Mouse (Mus musculus): ENCODE data around the gene Tekt3.
A peak's percentile ranks its signal among the peaks of the same experiment; 100 is the strongest.

The Tekt3 gene

DNA sequence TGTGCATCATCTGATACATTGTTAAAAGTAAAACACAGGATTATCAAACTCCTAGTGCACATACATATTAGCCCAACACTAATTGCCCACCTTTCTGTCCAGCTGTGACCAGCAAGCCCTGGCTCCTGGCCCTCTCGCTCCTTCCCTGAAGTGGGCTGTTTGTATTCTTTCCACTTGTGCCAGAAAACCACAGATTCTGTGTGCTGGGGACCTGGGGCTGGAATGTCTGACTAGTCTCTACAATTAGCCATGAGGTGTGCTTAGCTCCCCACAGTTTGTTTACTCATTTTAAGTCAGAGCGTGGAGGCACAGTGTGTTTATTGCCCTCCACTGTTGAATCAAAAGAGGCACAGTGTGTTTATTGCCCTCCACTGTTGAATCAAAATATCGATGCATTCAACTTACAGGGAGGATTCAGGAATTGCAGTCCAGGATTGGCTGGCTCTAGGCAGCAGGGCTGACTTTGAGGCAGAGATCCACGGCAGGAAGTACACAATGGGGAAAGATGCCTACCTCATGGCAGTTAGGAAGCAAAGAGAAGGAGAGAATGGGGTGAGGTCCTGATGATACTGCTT is 61.4 kb downstream of the Tekt3 start:
- DNase-seq (ENCODE audit: low read depth, low spot score): no peak

DNA sequence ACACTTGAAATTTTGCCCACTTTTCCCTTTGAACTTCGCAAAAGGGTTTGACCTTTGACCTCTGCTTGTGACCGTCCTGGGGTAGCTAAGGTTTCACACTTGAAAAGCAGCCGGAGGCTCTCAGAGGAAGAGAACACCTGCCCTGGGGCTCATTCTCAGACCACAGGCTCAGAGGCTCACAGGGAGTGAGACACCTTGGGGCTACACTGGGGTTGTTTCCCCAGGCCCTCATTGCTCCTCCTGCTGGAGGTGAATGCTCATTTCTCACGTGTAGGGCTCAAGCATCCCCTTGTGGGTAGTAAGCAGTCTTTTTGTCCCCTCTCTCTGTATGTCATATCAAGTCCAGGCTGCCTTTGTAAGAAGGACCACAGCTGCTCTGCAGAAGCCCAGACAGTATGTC is 62.9 kb downstream of the Tekt3 start:
- no peak for DNase-seq (ENCODE audit: low read depth, low spot score)

DNA sequence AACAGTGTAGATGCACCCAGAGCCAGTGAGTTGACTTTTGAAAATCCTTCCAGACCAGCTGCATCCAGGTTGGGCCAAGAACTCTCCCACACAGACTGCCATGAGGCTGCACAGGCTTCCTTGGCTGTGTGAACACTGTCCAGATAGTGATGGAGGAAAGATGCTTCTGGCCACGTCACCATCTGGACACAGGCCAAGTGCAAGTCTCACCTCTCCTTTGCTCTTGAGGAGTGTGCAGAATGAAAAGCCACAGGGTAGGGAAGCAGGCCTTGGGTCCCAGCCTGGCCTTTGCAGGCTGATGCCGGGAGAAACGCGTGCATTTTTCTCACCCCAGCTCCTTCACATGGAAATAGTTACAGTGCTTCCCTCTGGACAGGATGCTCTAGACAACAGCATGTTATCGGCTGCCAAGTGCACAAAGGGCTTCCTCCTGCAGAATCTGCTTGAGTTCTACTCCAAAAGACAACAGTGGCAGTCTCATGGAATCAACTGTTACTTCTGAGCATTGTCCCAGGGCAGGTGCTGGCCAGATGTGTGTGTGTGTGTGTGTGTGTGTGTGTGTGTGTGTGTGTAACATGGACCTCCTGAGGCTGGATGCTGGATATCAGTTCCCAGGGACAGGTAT is 64.5 kb downstream of the Tekt3 start:
- DNase-seq (ENCODE audit: low read depth, low spot score): no peak

DNA sequence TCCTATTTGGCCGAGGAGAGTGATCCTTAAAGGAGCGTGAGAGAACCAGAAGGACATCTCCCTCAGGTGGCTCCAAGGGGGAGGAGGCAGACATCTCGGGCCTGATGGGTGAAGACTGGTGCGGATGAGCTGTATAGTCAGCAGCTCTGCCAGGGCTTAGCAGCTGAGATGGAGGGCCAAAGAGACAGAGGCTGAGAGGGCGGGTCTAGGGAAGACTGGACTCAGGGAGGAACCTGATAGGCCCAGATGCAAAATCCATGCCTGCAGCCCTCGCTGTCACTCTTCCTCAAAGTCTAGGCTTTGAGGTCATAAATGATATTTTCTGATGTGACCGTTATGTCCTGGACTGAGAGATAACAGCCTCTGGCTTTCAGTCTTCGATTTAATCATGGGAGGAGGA is 65.5 kb downstream of the Tekt3 start:
- no peak for DNase-seq (ENCODE audit: low read depth, low spot score)

DNA sequence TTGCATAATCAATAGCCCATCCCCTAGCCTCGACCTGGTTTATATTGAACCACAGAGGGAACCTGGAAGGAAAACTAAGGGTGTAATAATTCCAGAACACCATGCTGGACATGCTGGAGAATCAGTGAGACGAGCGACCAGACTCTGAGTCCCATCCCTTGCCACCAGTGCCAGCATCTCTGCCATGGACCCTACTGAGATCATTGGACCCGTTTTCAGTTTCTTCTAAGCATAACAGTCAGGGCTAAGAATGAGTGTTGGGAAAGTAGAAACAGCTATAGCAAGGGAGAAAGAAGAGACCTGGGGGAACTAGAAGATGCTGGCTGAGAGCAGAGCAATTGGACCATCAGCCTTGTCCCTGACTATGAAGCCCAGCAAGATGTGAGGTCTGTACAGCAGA is 66.1 kb downstream of the Tekt3 start:
- DNase-seq (ENCODE audit: low read depth, low spot score): no peak

DNA sequence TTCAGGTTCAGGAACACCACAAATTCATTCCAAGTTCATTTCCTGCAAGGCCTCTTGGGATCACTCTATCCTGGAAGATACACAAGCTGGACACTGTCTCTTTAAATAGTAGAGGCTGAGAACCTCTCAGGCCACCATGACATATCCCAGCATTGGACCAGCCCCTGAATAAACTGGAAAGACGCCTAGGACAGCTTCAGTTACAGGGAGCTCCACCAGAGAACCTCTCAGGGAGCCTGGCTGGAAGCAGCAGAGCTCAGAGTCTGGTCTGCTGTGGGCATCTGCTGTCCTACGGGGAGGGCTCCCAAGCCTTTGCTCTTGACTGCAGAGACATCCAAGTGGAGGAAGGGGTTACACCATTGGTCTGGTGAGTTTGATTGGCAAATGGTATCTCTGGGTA is 67.3 kb downstream of the Tekt3 start, which contains the start of gene Pmp22:
Gene Pmp22, plus strand, starts transcription at position 199 of the 400 bp plus-strand sequence.
- no peak for DNase-seq (ENCODE audit: low read depth, low spot score)

DNA sequence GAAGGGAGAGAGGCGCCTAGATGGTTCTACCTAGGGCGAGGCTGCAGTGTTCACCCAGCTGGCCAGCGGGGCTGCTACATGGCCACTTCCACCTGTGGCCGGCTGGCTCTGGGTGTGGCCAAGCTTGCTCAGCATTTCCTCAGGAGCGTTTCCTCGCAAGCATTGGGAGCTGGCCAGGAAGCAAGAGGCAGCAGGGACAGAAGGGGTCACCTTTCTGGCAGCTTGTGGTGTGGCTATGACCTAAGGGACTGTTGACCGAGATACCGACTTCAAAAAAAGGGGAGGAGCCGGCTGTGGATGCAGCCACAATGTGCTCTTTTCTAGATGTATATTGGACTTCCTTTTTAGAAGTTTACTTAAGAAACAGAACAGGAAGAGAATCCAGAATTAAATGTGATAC is 67.9 kb downstream of the Tekt3 start:
- DNase-seq (ENCODE audit: low read depth, low spot score): no peak

DNA sequence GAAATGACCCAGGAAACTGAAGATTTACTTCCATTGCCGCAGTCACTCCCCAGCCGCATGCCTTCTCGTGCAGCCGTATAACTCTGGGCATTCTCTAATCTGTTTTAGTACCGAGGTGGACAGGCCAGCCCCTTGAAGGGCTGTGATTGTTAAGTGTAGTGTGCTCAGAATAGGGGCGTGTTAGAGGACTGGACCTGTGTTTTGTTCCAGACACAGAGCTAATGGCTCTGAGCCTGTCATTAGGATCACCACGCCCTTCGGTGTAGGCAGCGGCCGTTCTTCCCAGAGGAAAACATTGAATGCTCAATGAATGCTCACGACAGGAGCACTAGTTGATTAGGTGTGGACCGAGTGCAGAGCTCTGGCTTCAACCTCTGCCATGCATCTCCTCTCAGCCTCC is 68.4 kb downstream of the Tekt3 start:
- no peak for DNase-seq (ENCODE audit: low read depth, low spot score)

DNA sequence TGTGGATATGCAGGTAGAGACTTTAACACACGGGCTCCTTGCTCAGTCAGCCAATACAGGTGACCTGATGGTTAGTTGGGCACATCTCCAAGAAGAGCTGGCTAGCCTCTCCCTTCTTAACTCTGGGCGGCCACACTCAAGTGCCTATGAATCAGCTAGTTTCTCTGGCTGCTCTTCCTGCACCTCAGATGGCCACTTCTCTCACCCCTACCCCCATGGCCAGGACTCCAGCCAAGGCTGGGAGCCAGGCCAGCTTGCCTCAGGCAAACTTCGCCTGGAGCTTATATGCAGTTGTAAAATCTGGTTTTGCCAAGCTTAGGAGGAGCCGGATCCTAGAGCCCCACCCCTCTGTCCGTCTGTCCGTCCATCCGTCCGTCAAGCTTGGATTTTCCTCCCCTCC is 69.0 kb downstream of the Tekt3 start:
- peak; percentile 80 for DNase-seq (ENCODE audit: low read depth, low spot score)

DNA sequence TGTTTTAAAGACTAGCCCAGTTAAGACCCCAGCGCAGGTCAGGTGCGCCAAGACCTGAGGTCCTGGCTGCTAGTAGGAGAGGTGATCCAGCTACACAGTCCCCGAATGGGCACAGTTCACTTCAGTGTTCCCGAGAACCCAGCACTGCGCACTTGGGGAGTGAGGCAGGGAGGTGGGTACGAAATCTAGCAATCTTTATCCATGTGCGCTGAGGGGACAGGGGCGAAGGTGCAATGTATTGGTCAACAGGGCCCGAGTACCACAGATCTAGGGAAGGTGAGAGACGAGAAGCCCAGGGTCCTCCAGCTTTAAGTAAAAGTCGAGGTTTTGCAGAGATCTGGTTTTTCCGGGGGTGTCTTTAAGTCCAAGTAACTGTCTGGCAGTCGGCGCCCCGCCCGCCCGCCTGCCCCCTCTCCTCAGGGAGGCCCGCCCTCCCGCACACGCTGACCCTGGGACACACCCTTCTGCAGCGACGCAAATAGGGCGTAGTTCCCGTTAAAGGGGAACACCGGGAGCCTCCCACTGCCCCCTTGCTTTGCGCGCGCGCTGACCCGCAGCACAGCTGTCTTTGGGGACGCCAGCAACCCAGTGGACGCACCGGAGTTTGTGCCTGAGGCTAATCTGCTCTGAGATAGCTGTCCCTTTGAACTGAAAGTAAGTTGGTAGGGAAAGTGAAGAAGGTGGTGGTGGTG is 69.7 kb downstream of the Tekt3 start:
- DNase-seq (ENCODE audit: low read depth, low spot score): peak; percentile 43

DNA sequence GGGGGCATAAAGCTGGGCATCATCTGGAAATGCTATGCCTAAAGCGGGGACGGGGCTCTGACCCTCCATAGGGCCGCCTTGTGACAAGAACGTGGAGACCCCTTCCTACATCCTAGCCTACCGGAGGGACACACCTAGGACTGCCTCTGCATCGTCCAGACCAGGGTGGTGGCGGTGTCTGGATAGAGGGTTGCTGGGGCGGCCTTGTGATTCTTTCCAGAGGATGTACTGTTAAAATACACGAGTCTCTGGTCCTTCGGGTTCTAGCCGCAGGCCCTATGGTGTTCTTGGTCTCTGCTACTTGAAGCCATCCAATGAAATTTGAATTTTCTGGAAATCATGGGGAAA is 70.2 kb downstream of the Tekt3 start:
- DNase-seq (ENCODE audit: low read depth, low spot score): no peak

DNA sequence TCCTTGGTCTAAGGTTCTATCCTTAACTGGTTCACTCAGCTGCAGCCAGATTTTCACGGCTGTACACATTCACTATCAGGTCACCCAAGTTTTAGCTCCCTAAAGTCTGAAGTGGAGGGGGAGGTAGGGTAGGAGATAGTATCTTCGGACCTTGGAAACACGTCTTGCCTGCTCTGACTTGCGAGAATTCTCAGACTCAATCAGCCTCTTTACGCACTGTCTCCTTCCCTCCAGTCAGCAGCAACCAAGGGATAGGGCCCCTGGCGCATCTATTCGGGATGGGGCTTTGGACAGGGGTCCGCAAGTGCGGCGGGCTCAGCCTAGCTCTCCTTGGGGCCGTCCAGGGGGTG is 70.7 kb downstream of the Tekt3 start:
- no peak for DNase-seq (ENCODE audit: low read depth, low spot score)

DNA sequence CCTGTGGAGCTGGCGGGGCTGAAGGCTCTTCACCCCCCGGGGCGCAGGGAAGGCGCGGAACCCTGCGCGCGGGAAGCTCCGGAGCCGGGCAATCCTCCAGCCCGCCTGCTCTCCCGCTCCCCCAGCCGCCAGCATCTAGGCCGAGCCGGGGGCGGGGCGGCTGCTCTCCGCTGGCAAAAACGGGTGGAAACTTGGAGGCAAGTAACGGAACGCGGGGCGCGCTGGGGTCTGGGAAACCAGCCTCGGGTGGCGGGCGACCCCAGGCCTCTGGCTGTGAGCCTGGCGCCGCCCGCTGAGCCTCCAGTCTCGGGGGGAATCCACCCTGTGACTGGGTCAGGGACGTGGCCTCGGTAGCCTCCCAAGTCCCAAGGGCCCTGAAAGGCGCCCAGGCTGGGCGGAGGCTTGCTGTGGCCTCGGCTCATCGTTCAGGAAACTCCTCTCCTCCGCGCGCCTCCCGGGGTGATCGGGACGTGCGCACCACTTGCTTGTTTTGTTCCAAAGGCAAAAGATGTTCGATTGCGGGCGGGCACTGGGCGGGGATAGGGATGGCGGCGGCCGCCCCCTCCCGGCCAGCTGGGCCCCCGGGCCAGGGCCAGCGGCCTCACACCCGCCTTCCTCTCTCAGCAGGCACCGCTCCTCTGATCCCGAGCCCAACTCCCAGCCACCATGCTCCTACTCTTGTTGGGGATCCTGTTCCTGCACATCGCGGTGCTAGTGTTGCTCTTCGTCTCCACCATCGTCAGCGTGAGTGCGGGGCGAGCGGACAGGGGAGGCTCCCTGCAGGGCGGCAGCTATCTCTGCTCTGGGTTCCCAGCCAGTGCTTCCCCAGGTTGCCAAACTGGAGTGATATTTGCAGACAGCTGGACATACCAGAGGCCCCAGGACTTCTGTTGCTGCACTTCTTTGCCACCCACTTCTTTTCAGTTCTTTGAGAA is 71.3 kb downstream of the Tekt3 start:
- DNase-seq (ENCODE audit: low read depth, low spot score): peak; percentile 72

DNA sequence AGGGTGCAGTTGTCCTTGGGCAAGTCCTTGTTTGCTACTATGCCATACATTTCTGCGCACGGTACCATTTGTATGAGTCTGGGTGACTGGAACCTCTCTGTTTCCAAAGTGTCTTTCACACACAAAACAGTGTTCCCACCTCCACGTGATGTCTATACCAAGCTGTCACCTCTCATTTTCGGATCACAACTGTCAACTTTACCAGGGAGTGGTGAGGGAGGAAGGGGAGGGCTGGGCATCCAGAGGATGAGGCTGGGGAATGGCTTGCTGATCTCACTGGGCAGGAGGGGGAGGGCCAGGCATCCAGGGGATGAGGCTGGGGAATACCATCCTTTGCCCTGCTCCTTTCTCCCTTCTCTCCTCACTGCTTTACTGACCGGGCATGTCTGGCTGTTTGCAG is 72.6 kb downstream of the Tekt3 start:
- no peak for DNase-seq (ENCODE audit: low read depth, low spot score)

DNA sequence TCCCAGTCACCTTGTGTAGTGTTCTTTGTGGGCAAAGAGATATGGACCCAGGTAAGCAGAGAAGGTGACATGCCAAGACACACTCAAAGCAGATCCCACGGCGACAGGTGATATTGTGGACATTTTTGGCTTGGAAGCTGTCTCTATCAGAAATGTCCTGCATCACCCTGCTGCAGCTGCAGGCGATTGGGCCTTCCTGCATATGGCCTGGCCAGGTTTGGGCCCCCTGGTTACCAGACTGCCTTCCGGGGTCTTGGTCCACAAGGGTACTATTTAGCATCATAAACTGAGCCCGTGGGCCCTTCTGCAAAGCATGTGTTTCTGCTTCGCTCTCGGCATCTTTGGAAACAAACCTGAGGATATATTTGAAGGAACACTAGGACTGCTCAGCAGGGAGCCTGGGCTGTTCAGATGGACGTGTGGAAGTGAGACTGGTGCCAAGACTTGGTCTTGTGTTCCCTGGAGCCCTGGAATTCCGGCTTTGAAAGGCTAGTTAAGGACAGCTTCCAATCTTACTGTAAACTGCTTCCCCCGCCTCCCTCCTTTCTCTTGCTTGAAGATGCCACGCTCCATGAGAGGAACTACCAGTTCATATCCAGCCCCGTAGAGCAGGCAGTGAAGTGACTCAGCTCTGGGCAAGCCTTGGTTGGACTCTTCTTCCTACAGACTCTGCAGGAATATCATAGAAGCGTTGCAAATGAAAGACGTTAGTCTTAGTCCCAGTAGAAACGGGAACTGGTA is 73.5 kb downstream of the Tekt3 start:
- DNase-seq (ENCODE audit: low read depth, low spot score): peak; percentile 58

DNA sequence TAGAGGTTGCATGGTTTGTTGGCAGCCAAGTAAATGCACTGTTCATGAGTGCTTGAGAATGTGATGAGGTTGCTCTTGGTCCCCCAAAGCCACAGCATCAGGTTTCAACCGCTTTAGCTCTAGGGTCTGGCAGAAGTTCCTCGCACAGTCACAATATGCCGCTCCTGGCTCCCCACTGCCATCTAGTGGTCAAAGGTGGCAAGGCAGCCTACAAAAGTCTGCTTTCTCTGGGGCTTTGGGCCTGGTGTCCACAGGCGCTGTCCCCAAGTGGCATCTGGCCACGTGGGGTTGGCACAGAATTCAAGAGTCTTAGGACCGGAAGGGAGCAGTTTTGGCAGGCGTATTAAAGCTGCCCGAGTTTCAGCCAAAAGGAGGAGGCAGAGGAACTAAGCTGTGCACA is 74.2 kb downstream of the Tekt3 start:
- peak; percentile 95 for DNase-seq (ENCODE audit: low read depth, low spot score)

DNA sequence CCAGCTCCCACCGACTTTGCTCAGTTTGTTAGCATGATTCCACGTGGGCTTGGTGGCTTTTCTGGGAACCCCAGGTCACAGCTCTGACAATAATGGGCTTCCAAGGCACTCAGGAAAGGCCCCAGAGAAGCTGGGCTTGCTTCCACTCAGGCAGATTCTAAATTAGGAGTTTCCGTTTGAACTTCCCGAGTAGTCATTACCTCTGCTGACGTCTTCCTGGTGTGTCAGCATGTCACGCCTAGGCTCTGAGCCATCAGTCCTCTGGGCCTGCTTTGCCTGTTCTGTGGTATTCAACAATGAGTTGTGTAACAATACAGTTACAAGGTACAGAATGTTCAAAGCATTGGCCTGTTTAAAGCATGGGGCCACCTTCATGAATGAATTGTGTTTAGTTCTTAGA is 74.8 kb downstream of the Tekt3 start:
- DNase-seq (ENCODE audit: low read depth, low spot score): peak; percentile 52

DNA sequence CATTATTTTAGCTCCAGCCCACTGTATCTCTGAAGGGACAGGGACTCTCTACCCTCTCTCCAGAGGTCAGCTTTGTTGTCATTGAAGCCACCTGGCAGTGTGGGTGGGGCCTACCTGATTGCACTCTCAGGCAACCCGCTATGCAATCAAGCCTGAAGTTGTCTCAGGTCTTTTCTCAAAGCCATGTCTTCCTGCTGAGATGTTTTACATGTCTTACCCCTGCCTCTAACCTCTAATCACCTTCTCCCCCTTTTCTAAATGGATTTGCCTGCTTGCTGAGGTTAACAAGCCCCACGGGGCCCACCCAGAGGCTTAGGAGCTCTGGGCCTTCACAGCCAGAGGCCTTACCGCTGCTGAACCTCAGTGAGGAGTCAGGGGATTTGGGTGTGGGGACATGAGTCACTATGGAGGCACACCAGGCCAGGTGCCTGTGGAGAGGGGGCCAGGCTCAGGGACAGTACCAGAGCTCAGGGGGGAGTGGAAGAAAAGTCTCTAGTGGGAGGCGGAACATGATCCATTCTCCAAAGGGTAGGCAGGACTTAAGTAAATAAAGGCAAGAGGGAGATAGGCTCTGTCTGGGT is 75.5 kb downstream of the Tekt3 start:
- DNase-seq (ENCODE audit: low read depth, low spot score): no peak

DNA sequence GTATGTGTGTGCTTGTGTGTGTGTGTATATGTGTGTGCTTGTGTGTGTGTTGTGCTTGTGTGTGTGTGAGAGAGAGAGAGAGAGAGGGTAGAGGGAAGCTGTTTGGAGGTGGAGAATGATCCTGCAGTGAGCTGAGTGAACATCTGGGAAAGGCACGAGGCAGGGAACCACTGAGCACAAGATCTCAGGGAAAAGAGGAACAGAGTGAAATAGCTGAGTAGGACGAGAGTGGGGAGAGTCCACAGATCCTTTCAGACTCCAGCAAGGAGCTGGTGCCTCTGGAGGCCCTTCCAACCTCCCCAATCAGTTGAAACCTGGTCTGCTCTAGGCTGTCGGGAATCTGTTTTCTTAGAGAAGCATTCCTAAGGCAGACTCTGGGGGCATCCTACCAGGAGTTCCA is 77.3 kb downstream of the Tekt3 start:
- DNase-seq (ENCODE audit: low read depth, low spot score): no peak

DNA sequence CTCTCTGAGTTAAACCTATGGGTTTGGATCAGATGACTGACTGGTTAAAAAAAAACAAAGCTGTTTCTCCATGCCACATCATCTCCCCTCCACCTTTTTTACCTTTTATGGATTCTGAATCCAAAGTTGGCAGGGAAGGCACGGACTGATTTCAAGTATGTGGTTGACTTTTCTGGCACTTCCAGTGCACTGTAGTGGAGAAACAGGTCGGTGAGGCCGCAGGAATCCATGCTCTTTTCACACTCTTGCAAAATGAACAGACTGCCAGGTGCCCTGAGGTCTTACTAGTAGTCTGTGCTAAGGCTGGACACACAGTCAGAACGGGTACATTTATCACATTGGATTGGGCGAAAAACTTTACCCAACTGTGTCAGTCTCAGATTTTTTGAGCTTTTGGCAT is 80.9 kb downstream of the Tekt3 start:
- no peak for DNase-seq (ENCODE audit: low read depth, low spot score)

DNA sequence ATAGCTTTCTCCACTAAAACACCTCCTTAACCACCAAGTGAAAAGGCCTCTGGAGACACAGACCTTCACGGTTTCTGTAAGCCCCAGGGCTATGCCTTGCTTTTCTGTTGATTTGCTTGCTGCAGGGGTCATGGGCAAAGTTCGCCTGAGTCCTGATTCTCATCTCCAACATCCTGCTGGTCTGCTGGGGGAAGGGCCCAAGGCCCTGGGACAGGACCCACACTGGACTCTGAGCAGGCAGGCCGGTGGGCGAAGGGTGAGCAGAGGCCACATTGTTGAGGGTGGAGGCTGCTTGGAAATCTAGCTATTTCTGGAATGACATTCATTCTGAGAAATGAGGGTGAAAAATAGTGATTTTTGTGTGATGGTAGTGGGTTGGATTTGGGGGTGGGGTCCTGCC is 81.4 kb downstream of the Tekt3 start:
- no peak for DNase-seq (ENCODE audit: low read depth, low spot score)
